Mouse (Mus musculus) ovary, postnatal 14 days (tissue): Measurements from ENCODE around the gene Frmpd4.

ENCODE experiments used
- DNase-seq: peaks from one replicate; pipeline ENCODE4 v3.0.0; 2022; ENCODE audit warnings: low spot score

Gene Frmpd4

DNA sequence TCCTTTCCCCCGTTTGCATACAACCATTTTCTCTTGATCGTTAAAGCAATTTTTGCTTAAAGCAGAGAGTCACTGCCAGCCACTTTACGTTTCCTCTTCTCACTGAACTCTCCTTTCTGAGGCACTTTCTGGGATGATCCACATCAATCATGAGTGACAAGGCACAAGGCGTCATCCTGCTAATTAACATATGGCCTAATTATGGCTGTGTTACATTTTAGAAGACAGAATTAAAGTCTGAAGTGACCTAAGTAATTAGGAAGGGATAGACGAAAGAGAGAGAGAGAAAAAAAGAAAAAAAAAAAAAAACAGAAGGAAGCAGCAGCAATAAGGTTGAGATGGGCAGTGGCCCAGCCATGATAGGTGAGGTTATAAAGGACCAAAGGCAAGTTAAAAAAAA, at the start of gene Frmpd4:
Gene Frmpd4 (minus strand): TSS at position 101 of the 400 bp plus-strand sequence.
- DNase-seq = no peak

DNA sequence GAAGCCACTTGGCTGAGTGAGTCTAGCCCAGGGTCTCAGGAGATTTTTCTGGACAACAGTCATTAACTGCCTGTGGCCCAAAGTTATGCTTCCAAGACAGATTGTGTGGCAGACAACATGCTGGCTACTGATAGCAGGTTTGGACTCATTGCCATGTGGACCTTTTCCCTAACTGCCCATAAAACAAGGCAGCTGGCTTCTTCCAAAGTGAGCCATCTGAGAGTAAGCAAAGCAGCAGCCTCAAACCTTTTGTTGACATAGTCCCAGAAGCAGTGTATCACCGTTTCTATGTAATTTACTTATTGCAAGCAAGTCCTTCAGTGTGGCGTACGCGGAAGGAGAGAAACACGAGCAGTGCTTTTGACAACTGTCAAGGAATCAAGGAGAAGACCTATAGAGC, 18.2 kb upstream of the Frmpd4 start:
- DNase-seq = no peak

DNA sequence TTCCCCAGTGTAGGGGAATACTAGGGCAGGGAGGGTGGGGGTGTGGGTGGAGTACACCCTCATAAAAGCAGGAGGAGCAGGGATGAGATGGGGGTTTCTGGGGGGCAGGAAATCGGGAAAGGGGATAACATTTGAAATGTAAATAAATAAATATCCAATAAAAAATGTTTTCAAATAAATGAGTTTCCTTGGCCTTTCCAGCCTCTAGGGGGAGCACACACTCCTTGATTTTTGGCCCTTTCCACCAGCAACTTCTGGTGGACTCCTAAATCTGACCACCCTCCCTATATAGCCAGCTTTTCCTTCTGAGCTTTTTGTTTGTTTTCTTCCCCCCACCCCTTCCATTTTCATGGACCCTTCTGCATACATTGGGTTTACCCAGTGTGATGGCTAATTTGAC, 7.3 kb upstream of the Frmpd4 start:
- DNase-seq = no peak

DNA sequence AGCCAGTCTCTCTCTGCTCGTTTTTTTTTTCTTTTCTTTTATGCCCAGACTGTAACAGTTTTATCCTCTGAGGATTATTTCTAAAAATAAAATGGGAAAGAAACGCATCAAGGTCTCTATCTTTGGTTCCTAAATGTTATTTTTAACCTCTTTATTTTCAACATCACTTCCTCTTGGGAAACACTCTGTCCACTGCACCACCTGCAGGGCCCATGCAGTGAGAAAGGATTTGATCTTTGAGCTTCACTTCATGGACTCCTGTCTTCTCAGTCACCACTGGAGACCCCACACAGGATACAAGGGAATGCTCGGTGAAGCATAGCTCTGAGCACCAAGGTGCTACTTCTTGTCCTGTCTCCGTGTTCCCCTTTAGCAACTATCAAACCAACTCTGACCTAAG, 5.2 kb downstream of the Frmpd4 start:
- DNase-seq = no peak

GRCm38 (mm10) chrX:168569231-168569630, 7.8 kb downstream of the Frmpd4 start:
- DNase-seq = no peak

- DNase-seq = no peak
Observed at GRCm38 (mm10) chrX:168505254-168505653, 71.8 kb downstream of the Frmpd4 start.

GRCm38 (mm10) chrX:168455233-168455632, 121.8 kb downstream of the Frmpd4 start:
- no peak for DNase-seq

DNA sequence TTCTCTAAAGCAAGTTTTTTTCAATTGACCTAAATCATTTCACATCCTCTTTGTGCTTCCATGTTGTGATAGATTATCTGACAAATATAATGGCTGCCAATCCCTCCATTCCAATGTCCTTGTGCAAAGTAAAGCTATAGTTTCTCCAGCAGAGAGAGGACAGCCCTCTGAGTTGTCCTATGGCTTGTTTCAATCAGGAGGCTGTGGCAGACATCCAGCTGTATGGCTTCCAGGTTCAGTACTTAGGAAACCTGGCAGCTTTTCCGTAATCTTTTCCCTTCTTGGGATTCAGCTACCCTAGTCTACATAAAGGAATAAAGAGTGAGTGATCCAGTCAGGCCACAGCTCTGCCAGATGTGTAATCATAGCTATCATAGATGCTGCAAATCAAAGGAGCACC, 145.8 kb downstream of the Frmpd4 start:
- no peak for DNase-seq

DNA sequence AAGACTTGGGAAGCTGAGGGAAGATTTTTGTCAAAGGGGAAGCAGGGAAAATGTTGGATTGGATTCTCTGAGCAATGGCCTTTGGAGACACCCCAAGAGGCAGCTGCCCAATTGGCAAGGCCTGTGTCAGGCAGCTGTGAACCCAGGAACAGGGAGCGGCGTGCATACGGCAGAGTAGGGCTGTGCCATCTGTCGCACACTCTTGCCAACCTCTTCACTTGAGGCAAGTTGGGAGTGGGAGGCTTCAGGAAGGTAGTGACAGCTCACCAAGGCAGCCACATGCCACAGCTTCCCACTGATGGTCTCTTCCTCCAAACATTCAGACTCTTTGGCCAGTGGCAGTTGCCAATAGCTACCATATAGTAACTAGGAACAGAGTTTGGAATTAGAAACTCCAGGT, 147.2 kb downstream of the Frmpd4 start:
- DNase-seq = no peak

- no peak for DNase-seq
Observed at GRCm38 (mm10) chrX:168415403-168415802, 161.6 kb downstream of the Frmpd4 start.

- no peak for DNase-seq
Observed at GRCm38 (mm10) chrX:168403512-168403911, 173.5 kb downstream of the Frmpd4 start.

GRCm38 (mm10) chrX:168350431-168350830, 226.6 kb downstream of the Frmpd4 start:
- DNase-seq = no peak

DNA sequence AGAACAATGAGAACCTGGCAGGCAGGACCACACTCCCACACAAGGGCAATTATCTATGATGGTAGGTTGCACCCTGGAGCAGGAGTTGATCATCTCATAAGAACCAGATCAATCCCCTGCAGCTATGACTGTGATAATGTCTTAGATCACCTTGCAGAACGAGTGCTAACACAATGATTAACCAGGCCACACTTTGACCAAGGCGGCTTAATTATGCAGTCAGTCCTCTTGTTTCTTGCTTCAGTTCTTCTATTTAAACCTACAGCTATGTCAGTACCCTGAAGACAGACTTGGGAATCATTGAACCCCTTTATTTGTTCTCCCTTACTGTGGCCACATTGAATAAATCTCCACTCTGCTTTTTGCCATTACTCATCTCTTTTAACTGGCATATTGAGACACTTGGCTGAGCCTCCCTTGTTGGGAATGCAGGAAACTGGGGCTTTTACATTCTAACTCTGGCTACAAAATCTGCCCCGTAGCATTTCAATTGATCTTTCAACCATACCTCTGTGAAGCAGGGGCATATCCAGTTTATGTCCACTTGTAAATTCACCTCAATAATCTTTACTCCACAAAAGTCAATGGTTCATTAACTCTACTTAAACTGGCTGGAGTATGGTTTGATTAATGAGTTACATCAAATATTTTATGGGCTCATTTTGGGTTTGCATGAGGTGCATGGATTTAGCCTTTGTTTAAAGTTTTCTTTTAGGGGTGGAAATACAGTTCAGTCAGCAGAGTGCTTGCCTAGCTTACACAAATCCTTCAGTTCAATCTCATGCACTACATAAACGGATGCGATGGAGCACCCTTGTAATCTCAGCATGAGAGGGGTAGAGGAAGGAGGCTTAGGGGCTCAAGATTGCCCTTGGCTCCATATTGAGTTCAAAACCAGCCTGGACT, 227.5 kb downstream of the Frmpd4 start:
- DNase-seq = no peak

DNA sequence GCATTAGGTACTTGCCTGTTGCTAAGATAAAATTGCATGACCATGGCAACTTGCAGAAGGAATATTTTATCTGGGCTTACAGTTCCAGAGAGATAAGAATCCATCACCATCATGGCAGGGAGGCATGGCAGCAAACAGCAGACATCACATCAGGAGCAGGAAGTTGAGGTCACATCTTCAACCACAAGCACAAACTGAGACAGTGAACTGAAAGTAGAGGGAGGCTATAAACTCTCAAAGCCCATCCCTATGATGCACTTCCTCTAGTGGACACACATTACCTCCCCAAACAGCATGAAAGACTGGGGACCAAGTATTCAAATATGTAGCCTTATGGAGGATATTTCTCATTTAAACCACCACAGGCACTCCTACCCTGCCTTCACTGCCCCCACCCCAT, 238.8 kb downstream of the Frmpd4 start:
- DNase-seq = no peak

- DNase-seq = no peak
Observed at GRCm38 (mm10) chrX:168325161-168325560, 251.9 kb downstream of the Frmpd4 start.

DNA sequence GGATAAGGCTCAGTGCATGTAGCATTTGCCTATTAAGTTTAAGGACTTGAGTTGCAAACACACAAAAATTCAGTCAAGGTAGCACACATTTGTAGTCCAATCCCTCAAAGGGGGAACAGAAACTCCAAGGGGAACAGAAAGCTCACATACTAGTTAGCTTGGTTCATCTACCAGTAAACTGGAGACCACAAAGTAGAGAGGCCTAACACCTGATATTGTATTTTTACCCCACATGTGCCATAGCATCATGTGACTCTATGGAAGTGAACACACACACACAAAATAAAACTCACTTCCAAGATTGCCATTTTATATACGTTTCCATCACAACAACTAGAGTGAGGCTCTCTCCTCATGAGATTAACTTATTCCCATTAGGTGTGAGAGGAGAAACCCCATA, 264.9 kb downstream of the Frmpd4 start:
- DNase-seq = no peak

- no peak for DNase-seq
Observed at GRCm38 (mm10) chrX:168310143-168310542, 266.9 kb downstream of the Frmpd4 start.

DNA sequence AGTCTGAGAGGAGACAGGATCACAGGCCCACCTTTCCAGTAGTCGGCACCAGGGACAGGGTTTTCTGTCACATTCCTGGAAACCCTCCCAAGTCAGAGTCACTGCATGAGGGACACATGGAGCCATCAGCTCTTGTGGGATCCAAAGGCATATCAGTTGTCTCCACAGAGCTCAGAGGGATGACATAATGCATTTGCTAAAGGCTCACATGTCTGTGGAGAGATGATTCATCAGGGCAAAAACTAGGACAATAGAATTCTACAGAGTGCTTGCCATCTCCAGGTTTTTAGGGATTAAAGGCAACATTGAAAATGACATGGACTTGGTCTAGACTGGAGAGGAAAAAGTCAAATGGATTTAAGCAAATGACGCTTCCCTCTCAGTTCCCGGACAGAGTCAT, 284.5 kb downstream of the Frmpd4 start:
- DNase-seq = no peak

- DNase-seq = no peak
Observed at GRCm38 (mm10) chrX:168207034-168207433, 370.0 kb downstream of the Frmpd4 start.

GRCm38 (mm10) chrX:168191944-168192343, 385.1 kb downstream of the Frmpd4 start:
- DNase-seq = no peak

DNA sequence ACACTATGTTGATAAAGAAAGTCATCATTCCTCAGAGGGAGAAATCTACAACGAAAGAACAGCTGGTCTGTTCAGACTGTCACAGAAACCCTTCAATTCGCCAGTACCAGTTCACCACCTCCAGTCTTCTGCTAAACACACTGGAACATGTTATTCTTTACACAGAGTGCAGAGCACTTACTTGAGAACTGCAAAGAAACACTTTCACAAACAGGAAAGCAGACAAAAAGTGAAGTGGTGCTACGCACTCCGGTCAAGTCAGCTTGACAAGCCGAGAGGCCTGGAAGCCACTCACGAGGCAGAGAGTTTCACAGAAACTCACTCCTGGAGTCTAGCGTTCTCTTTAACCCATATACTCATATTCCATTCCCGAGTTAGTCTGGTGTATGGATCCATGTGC, 387.5 kb downstream of the Frmpd4 start:
- no peak for DNase-seq

DNA sequence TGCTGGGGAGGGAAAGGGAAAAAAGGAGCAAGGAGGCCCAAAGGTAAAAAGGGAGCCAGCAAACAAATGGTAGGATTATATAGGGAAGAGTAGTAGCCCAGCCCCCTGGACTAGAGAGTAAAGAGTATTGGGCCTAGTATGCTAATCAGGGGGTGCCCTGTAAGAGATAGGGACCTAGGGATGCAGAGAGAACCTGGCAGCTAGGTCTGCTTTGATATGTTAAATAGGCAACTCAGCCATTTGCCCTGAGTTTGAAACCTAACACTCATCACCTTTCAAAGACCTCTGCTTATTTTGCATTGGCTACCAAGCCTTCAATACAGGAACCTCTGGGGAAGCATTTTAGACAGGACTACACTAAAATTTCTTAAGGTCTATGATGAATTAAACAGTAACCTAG, 414.0 kb downstream of the Frmpd4 start:
- DNase-seq = no peak

DNA sequence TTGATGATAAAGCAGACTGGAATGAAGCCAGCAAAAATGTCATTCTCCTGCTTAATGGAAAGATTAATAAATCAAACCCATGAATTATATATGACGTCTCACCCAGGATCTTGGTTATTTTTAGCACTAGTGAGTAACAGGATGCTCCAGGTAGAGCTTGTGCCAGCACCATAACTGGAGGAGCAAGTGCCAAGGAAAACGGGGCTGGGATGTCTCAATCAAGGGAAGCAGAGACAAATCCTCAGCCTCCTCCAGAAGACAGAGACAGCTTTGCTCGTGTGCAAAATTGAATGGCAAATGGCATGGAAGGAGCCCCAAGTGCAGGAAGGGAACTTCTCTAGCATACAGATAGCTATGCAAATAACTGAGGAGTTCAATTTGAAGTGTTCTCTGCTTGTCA, 418.2 kb downstream of the Frmpd4 start:
- DNase-seq = no peak

GRCm38 (mm10) chrX:168141051-168141450, 436.0 kb downstream of the Frmpd4 start:
- no peak for DNase-seq
